Mouse (Mus musculus) limb, embryonic 13.5 days (tissue): ENCODE measurements at regions not wholly inside any gene's neighbourhood (a gene's known extent, or its start where the extent isn't known, plus 50 kb on each side); places are given as distances from the start of the nearest gene placed in this dataset.
A peak's percentile ranks its signal among the peaks of the same experiment; 100 is the strongest.

ENCODE experiments used
- ATAC-seq: fragments of 200-750 bp; cut with Nextera tagmentation; 2 replicates; pipeline ENCODE4 v1.8.0; 2017; ENCODE audit warnings: low read depth, moderate number of reproducible peaks, moderate TSS enrichment; ENCODE audit not compliant: low FRiP score
- H3K27ac ChIP-seq: fragments of 300-500 bp; sonication (generic); 2 replicates; pipeline ENCODE4 v1.5.1; 2015; ENCODE audit warnings: inconsistent platforms, mild to moderate bottlenecking, moderate library complexity
- H3K27me3 ChIP-seq: fragments of 300-500 bp; sonication (generic); 2 replicates; pipeline ENCODE4 v1.6.1; 2015; ENCODE audit warnings: mild to moderate bottlenecking, inconsistent platforms
- H3K36me3 ChIP-seq: fragments of 300-500 bp; sonication (generic); 2 replicates; pipeline ENCODE4 v1.6.1; 2015; ENCODE audit warnings: inconsistent platforms, mild to moderate bottlenecking, moderate library complexity
- H3K4me1 ChIP-seq: fragments of 300-500 bp; sonication (generic); 2 replicates; pipeline ENCODE4 v1.6.1; 2015; ENCODE audit warnings: inconsistent platforms
- H3K4me2 ChIP-seq: fragments of 300-500 bp; sonication (generic); replicated peaks from 2 replicates; pipeline ENCODE4 v1.6.1; 2015; ENCODE audit warnings: inconsistent platforms, mild to moderate bottlenecking, moderate library complexity
- H3K4me3 ChIP-seq: fragments of 300-500 bp; sonication (generic); 2 replicates; pipeline ENCODE4 v1.5.1; 2015; ENCODE audit warnings: moderate library complexity, mild to moderate bottlenecking, inconsistent platforms
- H3K9ac ChIP-seq: fragments of 300-500 bp; sonication (generic); 2 replicates; pipeline ENCODE4 v1.6.1; 2015; ENCODE audit warnings: mild to moderate bottlenecking, inconsistent platforms
- H3K9me3 ChIP-seq: fragments of 300-500 bp; sonication (generic); 2 replicates; pipeline ENCODE4 v1.6.1; 2016; ENCODE audit warnings: inconsistent platforms
- WGBS: fragments of 180-500 bp; shearing (Covaris S2); methylation state at CpG from one replicate; pipeline ENCODE4 v1.1.7; 2015; 5-methylcytosine and 5-hydroxymethylcytosine counted together

GRCm38 (mm10) chr10:16600551-16601224, 1122.3 kb upstream of the Cited2 start:
- no peak overlapping the region for H3K9ac ChIP-seq
- no peaks in the 10 kb centered on the region for H3K9me3 ChIP-seq
- H3K4me2 ChIP-seq = no peak overlapping the region
- no peaks in the 10 kb centered on the region for H3K4me1 ChIP-seq
- ATAC-seq = no peak
- no peak overlapping the region for H3K27ac ChIP-seq
- 68% methylated on average over 10 of the region's 10 CpGs for WGBS
- H3K36me3 ChIP-seq = no peaks in the 10 kb centered on the region
- H3K4me3 ChIP-seq = no peak overlapping the region
- no peaks in the 10 kb centered on the region for H3K27me3 ChIP-seq

GRCm38 (mm10) chr10:16601225-16601595, 1121.8 kb upstream of the Cited2 start:
- Histone ChIP-seq H3K27ac (no peak overlapping the region), H3K4me3 (no peak overlapping the region), H3K9me3 (no peaks in the 10 kb centered on the region), H3K36me3 (no peaks in the 10 kb centered on the region), H3K4me1 (no peaks in the 10 kb centered on the region), H3K9ac (no peak overlapping the region), H3K4me2 (no peak overlapping the region), H3K27me3 (no peaks in the 10 kb centered on the region)
- no peak for ATAC-seq
- WGBS = 69% methylated on average over 1 of the region's 1 CpGs

GRCm38 (mm10) chr10:16608339-16608738, 1114.7 kb upstream of the Cited2 start:
- H3K27me3 ChIP-seq = no peaks in the 10 kb centered on the region
- H3K4me3 ChIP-seq = no peak overlapping the region
- ATAC-seq = no peak
- H3K27ac ChIP-seq = no peak overlapping the region
- 77% methylated on average over 3 of the region's 3 CpGs for WGBS
- no peaks in the 10 kb centered on the region for H3K36me3 ChIP-seq
- no peak overlapping the region for H3K4me2 ChIP-seq
- H3K9me3 ChIP-seq = no peaks in the 10 kb centered on the region
- H3K9ac ChIP-seq = no peak overlapping the region
- H3K4me1 ChIP-seq = no peaks in the 10 kb centered on the region

GRCm38 (mm10) chr10:16618752-16619151, 1104.3 kb upstream of the Cited2 start:
- H3K27ac ChIP-seq = no peak overlapping the region
- H3K4me2 ChIP-seq = no peak overlapping the region
- no peak overlapping the region for H3K4me3 ChIP-seq
- no peaks in the 10 kb centered on the region for H3K27me3 ChIP-seq
- peaks cover 5% of the 10 kb centered on the region; the same call in 1 of the 2 replicates for H3K4me1 ChIP-seq
- peaks cover 4% of the 10 kb centered on the region; the same call in 1 of the 2 replicates for H3K9me3 ChIP-seq
- H3K36me3 ChIP-seq = no peaks in the 10 kb centered on the region
- no peak for ATAC-seq
- H3K9ac ChIP-seq = no peak overlapping the region
- WGBS = 94% methylated on average over 2 of the region's 2 CpGs

- Histone ChIP-seq H3K9ac (no peak overlapping the region), H3K27me3 (no peaks in the 10 kb centered on the region), H3K27ac (no peak overlapping the region), H3K36me3 (no peaks in the 10 kb centered on the region), H3K4me3 (no peak overlapping the region), H3K4me1 (peaks cover 5% of the 10 kb centered on the region; the same call in 1 of the 2 replicates), H3K9me3 (peaks cover 4% of the 10 kb centered on the region; the same call in 1 of the 2 replicates), H3K4me2 (no peak overlapping the region)
- no peak for ATAC-seq
- 83% methylated on average over 2 of the region's 2 CpGs for WGBS
Observed at GRCm38 (mm10) chr10:16619584-16619983, 1103.4 kb upstream of the Cited2 start.

- no peaks in the 10 kb centered on the region for H3K27me3 ChIP-seq
- H3K4me1 ChIP-seq = peaks cover 5% of the 10 kb centered on the region; the same call in 1 of the 2 replicates
- peak; percentile 90 for ATAC-seq
- no peaks in the 10 kb centered on the region for H3K36me3 ChIP-seq
- no peak overlapping the region for H3K4me2 ChIP-seq
- H3K9ac ChIP-seq = no peak overlapping the region
- H3K4me3 ChIP-seq = no peak overlapping the region
- no peak overlapping the region for H3K27ac ChIP-seq
- peaks cover 4% of the 10 kb centered on the region; the same call in 1 of the 2 replicates for H3K9me3 ChIP-seq
- WGBS = 9% methylated on average over 6 of the region's 6 CpGs
Observed at GRCm38 (mm10) chr10:16620804-16621559, 1102.0 kb upstream of the Cited2 start.

- Histone ChIP-seq H3K27me3 (no peaks in the 10 kb centered on the region), H3K9ac (no peak overlapping the region), H3K4me2 (no peak overlapping the region), H3K4me1 (peaks cover 5% of the 10 kb centered on the region; the same call in 1 of the 2 replicates), H3K4me3 (no peak overlapping the region), H3K9me3 (peaks cover 4% of the 10 kb centered on the region; the same call in 1 of the 2 replicates), H3K36me3 (no peaks in the 10 kb centered on the region), H3K27ac (no peak overlapping the region)
- no peak for ATAC-seq
- 89% methylated on average over 3 of the region's 3 CpGs for WGBS
Observed at GRCm38 (mm10) chr10:16622821-16623220, 1100.2 kb upstream of the Cited2 start.

GRCm38 (mm10) chr10:16633236-16633635, 1089.8 kb upstream of the Cited2 start:
- no peaks in the 10 kb centered on the region for H3K27me3 ChIP-seq
- H3K27ac ChIP-seq = no peak overlapping the region
- H3K4me1 ChIP-seq = no peaks in the 10 kb centered on the region
- 28% methylated on average over 2 of the region's 2 CpGs for WGBS
- H3K4me3 ChIP-seq = no peak overlapping the region
- no peak overlapping the region for H3K4me2 ChIP-seq
- ATAC-seq = no peak
- no peaks in the 10 kb centered on the region for H3K9me3 ChIP-seq
- H3K9ac ChIP-seq = no peak overlapping the region
- H3K36me3 ChIP-seq = no peaks in the 10 kb centered on the region

- H3K9me3 ChIP-seq = no peaks in the 10 kb centered on the region
- ATAC-seq = no peak
- no peak overlapping the region for H3K9ac ChIP-seq
- WGBS = 79% methylated on average over 2 of the region's 2 CpGs
- H3K27me3 ChIP-seq = no peaks in the 10 kb centered on the region
- H3K27ac ChIP-seq = no peak overlapping the region
- H3K4me1 ChIP-seq = no peaks in the 10 kb centered on the region
- no peak overlapping the region for H3K4me3 ChIP-seq
- no peak overlapping the region for H3K4me2 ChIP-seq
- no peaks in the 10 kb centered on the region for H3K36me3 ChIP-seq
Observed at GRCm38 (mm10) chr10:16635463-16635862, 1087.6 kb upstream of the Cited2 start.

- Histone ChIP-seq H3K9me3 (no peaks in the 10 kb centered on the region), H3K9ac (no peak overlapping the region), H3K36me3 (no peaks in the 10 kb centered on the region), H3K27me3 (no peaks in the 10 kb centered on the region), H3K4me2 (no peak overlapping the region), H3K27ac (no peak overlapping the region), H3K4me1 (no peaks in the 10 kb centered on the region), H3K4me3 (no peak overlapping the region)
- no peak for ATAC-seq
Observed at GRCm38 (mm10) chr10:16637006-16637405, 1086.0 kb upstream of the Cited2 start.

GRCm38 (mm10) chr10:16638111-16638510, 1084.9 kb upstream of the Cited2 start:
- WGBS = 33% methylated on average over 2 of the region's 2 CpGs
- no peaks in the 10 kb centered on the region for H3K9me3 ChIP-seq
- H3K27ac ChIP-seq = no peak overlapping the region
- H3K4me1 ChIP-seq = no peaks in the 10 kb centered on the region
- no peak overlapping the region for H3K9ac ChIP-seq
- H3K27me3 ChIP-seq = no peaks in the 10 kb centered on the region
- no peak overlapping the region for H3K4me3 ChIP-seq
- no peak for ATAC-seq
- H3K4me2 ChIP-seq = no peak overlapping the region
- no peaks in the 10 kb centered on the region for H3K36me3 ChIP-seq

- WGBS = 9% methylated on average over 4 of the region's 4 CpGs
- ATAC-seq = no peak
Observed at GRCm38 (mm10) chr10:16640136-16640535, 1082.9 kb upstream of the Cited2 start.

More at GRCm38 (mm10) chr10:16640136-16640535, 1082.9 kb upstream of the Cited2 start:
- Histone ChIP-seq H3K9me3 (no peaks in the 10 kb centered on the region), H3K4me3 (no peak overlapping the region), H3K9ac (no peak overlapping the region), H3K27ac (no peak overlapping the region), H3K27me3 (no peaks in the 10 kb centered on the region), H3K4me1 (no peaks in the 10 kb centered on the region), H3K4me2 (no peak overlapping the region), H3K36me3 (no peaks in the 10 kb centered on the region)
